Mouse (Mus musculus) T-cell, adult 2 months (primary cell): ENCODE measurements around the gene Usp22.
"Not testable (repeated sequence)": the region's sequence is repeated elsewhere in the genome, so short reads cannot be mapped to it uniquely, and the experiment has no call there.

ENCODE experiments used
- DNase-seq: peaks from one replicate; pipeline ENCODE4 v3.0.0; 2022; ENCODE audit warnings: low spot score

Usp22 gene

GRCm38 (mm10) chr11:61143564-61144469 lies 31.0 kb downstream of the Usp22 start:
- peak; percentile 23 for DNase-seq

GRCm38 (mm10) chr11:61142941-61143530 lies 31.8 kb downstream of the Usp22 start:
- DNase-seq = no peak

GRCm38 (mm10) chr11:61142262-61142661 lies 32.6 kb downstream of the Usp22 start:
- DNase-seq = peak; percentile 47

- no peak for DNase-seq
Measured at GRCm38 (mm10) chr11:61141693-61142092, 33.2 kb downstream of the Usp22 start.

GRCm38 (mm10) chr11:61132943-61133342 lies 41.9 kb downstream of the Usp22 start:
- DNase-seq = no peak

- not testable (repeated sequence) for DNase-seq
Measured at GRCm38 (mm10) chr11:61130646-61131045, 44.2 kb downstream of the Usp22 start.

GRCm38 (mm10) chr11:61129305-61129704 lies 45.5 kb downstream of the Usp22 start:
- no peak for DNase-seq

- no peak for DNase-seq
Measured at GRCm38 (mm10) chr11:61127421-61128055, 47.3 kb downstream of the Usp22 start.

- no peak for DNase-seq
Measured at GRCm38 (mm10) chr11:61126606-61127355, 48.1 kb downstream of the Usp22 start, which contains the start of gene Tnfrsf13b. Gene Tnfrsf13b, plus strand, starts transcription at chr11:61126755.

- DNase-seq = no peak
Measured at GRCm38 (mm10) chr11:61125970-61126369, 48.9 kb downstream of the Usp22 start.

GRCm38 (mm10) chr11:61123886-61124285 lies 51.0 kb downstream of the Usp22 start:
- no peak for DNase-seq

GRCm38 (mm10) chr11:61122769-61123288 lies 52.0 kb downstream of the Usp22 start:
- no peak for DNase-seq

GRCm38 (mm10) chr11:61122283-61122768 lies 52.5 kb downstream of the Usp22 start:
- no peak for DNase-seq

- no peak for DNase-seq
Measured at GRCm38 (mm10) chr11:61119996-61120583, 54.8 kb downstream of the Usp22 start.

GRCm38 (mm10) chr11:61116226-61116625 lies 58.6 kb downstream of the Usp22 start:
- no peak for DNase-seq

- no peak for DNase-seq
Measured at GRCm38 (mm10) chr11:61112323-61112995, 62.4 kb downstream of the Usp22 start.

- no peak for DNase-seq
Measured at GRCm38 (mm10) chr11:61111472-61111871, 63.4 kb downstream of the Usp22 start.

- no peak for DNase-seq
Measured at GRCm38 (mm10) chr11:61110928-61111327, 63.9 kb downstream of the Usp22 start.

GRCm38 (mm10) chr11:61110113-61110512 lies 64.7 kb downstream of the Usp22 start:
- DNase-seq = no peak

- no peak for DNase-seq
Measured at GRCm38 (mm10) chr11:61109707-61110106, 65.1 kb downstream of the Usp22 start.

- DNase-seq = no peak
Measured at GRCm38 (mm10) chr11:61108911-61109361, 65.9 kb downstream of the Usp22 start.
